Mouse (Mus musculus) heart, embryonic 14.5 days (tissue): ENCODE results near the gene Cadm2. TPM values are rescaled to one million over a fixed set of nuclear protein-coding genes. Genes with fewer than 3 reads are reported as not detected.

ENCODE experiments used
- ATAC-seq: fragments of 200-750 bp; cut with Nextera tagmentation; 2 replicates; pipeline ENCODE4 v1.8.0; 2017; ENCODE audit warnings: low read depth, moderate TSS enrichment; ENCODE audit not compliant: insufficient number of reproducible peaks, insufficient read depth, low FRiP score
- H3K27ac ChIP-seq, 2 experiments: fragments of 200-500 bp in 1 of 2; fragments of 300-500 bp in 1 of 2; sonication (generic) in 1 of 2; replicated peaks in 1 of 2; 2 replicates each; pipeline ENCODE4 v1.5.1; 2012 to 2014; ENCODE audit warnings: low read depth in 2 of 2, low read length in 2 of 2, control low read depth in 1 of 2, mild to moderate bottlenecking in 1 of 2, mixed read lengths in 1 of 2; ENCODE audit not compliant: control insufficient read depth in 1 of 2, insufficient read depth in 1 of 2
- H3K27me3 ChIP-seq: fragments of 300-500 bp; sonication (generic); 2 replicates; pipeline ENCODE4 v1.6.1; 2014; ENCODE audit warnings: mild to moderate bottlenecking, low read length, control low read depth; ENCODE audit not compliant: control insufficient read depth, insufficient read depth
- H3K36me3 ChIP-seq: fragments of 300-500 bp; sonication (generic); 2 replicates; pipeline ENCODE4 v1.6.1; 2014; ENCODE audit warnings: mild to moderate bottlenecking, control low read depth, low read length, mixed read lengths; ENCODE audit not compliant: control insufficient read depth, insufficient read depth
- H3K4me1 ChIP-seq, 2 experiments: fragments of 200-500 bp in 1 of 2; fragments of 300-500 bp in 1 of 2; sonication (generic) in 1 of 2; 2 replicates each; pipeline ENCODE4 v1.6.1; 2012 to 2014; ENCODE audit warnings: low read length in 2 of 2, control low read depth in 1 of 2, mixed read lengths in 1 of 2; ENCODE audit not compliant: control insufficient read depth in 2 of 2, insufficient read depth in 2 of 2
- H3K4me2 ChIP-seq: fragments of 300-500 bp; sonication (generic); 2 replicates; pipeline ENCODE4 v1.6.1; 2014; ENCODE audit warnings: mild to moderate bottlenecking, low read length
- H3K4me3 ChIP-seq, 2 experiments: fragments of 200-500 bp in 1 of 2; fragments of 300-500 bp in 1 of 2; sonication (generic) in 1 of 2; 2 replicates each; pipeline ENCODE4 v1.5.1; 2012 to 2014; ENCODE audit warnings: low read length in 2 of 2, mild to moderate bottlenecking in 2 of 2, control low read depth in 1 of 2, low read depth in 1 of 2, moderate library complexity in 1 of 2; ENCODE audit not compliant: control insufficient read depth in 1 of 2, insufficient read depth in 1 of 2
- H3K9ac ChIP-seq: fragments of 300-500 bp; sonication (generic); 2 replicates; pipeline ENCODE4 v1.6.1; 2014; ENCODE audit warnings: mild to moderate bottlenecking, low read length
- H3K9me3 ChIP-seq: fragments of 300-500 bp; sonication (generic); 2 replicates; pipeline ENCODE4 v1.6.1; 2016; ENCODE audit warnings: low read length, control low read depth; ENCODE audit not compliant: control insufficient read depth
- WGBS: fragments of 180-500 bp; shearing (Covaris S2); extraction: QIAGEN DNeasy Blood & Tissue Kit; methylation state at CpG from one replicate; pipeline ENCODE4 v1.1.7; 2014; 5-methylcytosine and 5-hydroxymethylcytosine counted together
- polyA plus RNA-seq: library from polyadenylated mRNA; unstranded; fragments of >200 nt; fragmentation: Nextera tagmentation; extraction: Ambion mirVana; gene quantifications from 2 replicates; pipeline ENCODE4 v1.2.1, GENCODE M21; 2014

Gene Cadm2
- polyA plus RNA-seq, 1 experiment from 2014 or later, result 0.07 TPM

- H3K9me3 ChIP-seq, result no peaks in the 10 kb centered on the region
- ATAC-seq, result no peak
- WGBS, result 58% methylated on average over 5 of the region's 5 CpGs
Measured at GRCm38 (mm10) chr16:67122532-67122931, 498.2 kb downstream of the Cadm2 start.

GRCm38 (mm10) chr16:67121781-67122180 is 498.9 kb downstream of the Cadm2 start:
- H3K4me2 ChIP-seq, result no peak overlapping the region
- H3K4me1 ChIP-seq, result no peaks in the 10 kb centered on the region
- H3K36me3 ChIP-seq, result no peaks in the 10 kb centered on the region
- 82% methylated on average over 3 of the region's 3 CpGs for WGBS
- no peaks in the 10 kb centered on the region for H3K9me3 ChIP-seq
- ATAC-seq, result no peak
- no peak overlapping the region for H3K27ac ChIP-seq
- no peak overlapping the region for H3K9ac ChIP-seq
- no peak overlapping the region for H3K4me3 ChIP-seq
- no peaks in the 10 kb centered on the region for H3K27me3 ChIP-seq

More at GRCm38 (mm10) chr16:67122532-67122931, 498.2 kb downstream of the Cadm2 start:
- no peaks in the 10 kb centered on the region for H3K4me1 ChIP-seq
- no peak overlapping the region for H3K4me3 ChIP-seq
- H3K27ac ChIP-seq, result no peak overlapping the region
- H3K4me2 ChIP-seq, result no peak overlapping the region
- no peak overlapping the region for H3K9ac ChIP-seq
- H3K27me3 ChIP-seq, result no peaks in the 10 kb centered on the region
- no peaks in the 10 kb centered on the region for H3K36me3 ChIP-seq

- no peak for ATAC-seq
- Histone ChIP-seq H3K9ac (no peak overlapping the region), H3K4me2 (no peak overlapping the region), H3K27me3 (no peaks in the 10 kb centered on the region), H3K36me3 (no peaks in the 10 kb centered on the region), H3K9me3 (no peaks in the 10 kb centered on the region), H3K4me1 (no peaks in the 10 kb centered on the region), H3K27ac (no peak overlapping the region), H3K4me3 (no peak overlapping the region)
- WGBS, result 37% methylated on average over 8 of the region's 8 CpGs
Measured at GRCm38 (mm10) chr16:67106478-67107061, 514.1 kb downstream of the Cadm2 start.

GRCm38 (mm10) chr16:67096706-67097105 is 524.0 kb downstream of the Cadm2 start:
- Histone ChIP-seq H3K4me2 (no peak overlapping the region), H3K4me1 (no peaks in the 10 kb centered on the region), H3K9ac (no peak overlapping the region), H3K27me3 (no peaks in the 10 kb centered on the region), H3K36me3 (no peaks in the 10 kb centered on the region), H3K4me3 (no peak overlapping the region), H3K27ac (no peak overlapping the region), H3K9me3 (no peaks in the 10 kb centered on the region)
- no peak for ATAC-seq
- WGBS, result 71% methylated on average over 6 of the region's 6 CpGs

GRCm38 (mm10) chr16:67095916-67096315 is 524.8 kb downstream of the Cadm2 start:
- no peaks in the 10 kb centered on the region for H3K27me3 ChIP-seq
- H3K9ac ChIP-seq, result no peak overlapping the region
- H3K9me3 ChIP-seq, result no peaks in the 10 kb centered on the region
- WGBS, result 74% methylated on average over 4 of the region's 4 CpGs
- no peaks in the 10 kb centered on the region for H3K36me3 ChIP-seq
- H3K4me3 ChIP-seq, result no peak overlapping the region
- no peaks in the 10 kb centered on the region for H3K4me1 ChIP-seq
- ATAC-seq, result no peak
- H3K27ac ChIP-seq, result no peak overlapping the region
- no peak overlapping the region for H3K4me2 ChIP-seq

GRCm38 (mm10) chr16:67089747-67090146 is 531.0 kb downstream of the Cadm2 start:
- Histone ChIP-seq H3K27me3 (no peaks in the 10 kb centered on the region), H3K27ac (no peak overlapping the region), H3K9ac (no peak overlapping the region), H3K4me2 (no peak overlapping the region), H3K36me3 (no peaks in the 10 kb centered on the region), H3K4me1 (no peaks in the 10 kb centered on the region), H3K4me3 (no peak overlapping the region), H3K9me3 (no peaks in the 10 kb centered on the region)
- ATAC-seq, result no peak
- WGBS, result 60% methylated on average over 3 of the region's 3 CpGs

GRCm38 (mm10) chr16:67079318-67079717 is 541.4 kb downstream of the Cadm2 start:
- WGBS, result 80% methylated on average over 2 of the region's 2 CpGs
- no peaks in the 10 kb centered on the region for H3K4me1 ChIP-seq
- H3K9ac ChIP-seq, result no peak overlapping the region
- H3K9me3 ChIP-seq, result no peaks in the 10 kb centered on the region
- H3K4me2 ChIP-seq, result no peak overlapping the region
- H3K36me3 ChIP-seq, result no peaks in the 10 kb centered on the region
- H3K4me3 ChIP-seq, result no peak overlapping the region
- ATAC-seq, result no peak
- no peak overlapping the region for H3K27ac ChIP-seq
- no peaks in the 10 kb centered on the region for H3K27me3 ChIP-seq
